Mouse (Mus musculus) NIH3T3 (cell line): Measurements from ENCODE around the gene Gpha2.
A peak's percentile ranks its signal among the peaks of the same experiment; 100 is the strongest.

Experiments used
- DNase-seq: peaks from one replicate; pipeline ENCODE4 v3.0.0-alpha.2; 2012; ENCODE audit warnings: low read depth

Gpha2 gene

DNA sequence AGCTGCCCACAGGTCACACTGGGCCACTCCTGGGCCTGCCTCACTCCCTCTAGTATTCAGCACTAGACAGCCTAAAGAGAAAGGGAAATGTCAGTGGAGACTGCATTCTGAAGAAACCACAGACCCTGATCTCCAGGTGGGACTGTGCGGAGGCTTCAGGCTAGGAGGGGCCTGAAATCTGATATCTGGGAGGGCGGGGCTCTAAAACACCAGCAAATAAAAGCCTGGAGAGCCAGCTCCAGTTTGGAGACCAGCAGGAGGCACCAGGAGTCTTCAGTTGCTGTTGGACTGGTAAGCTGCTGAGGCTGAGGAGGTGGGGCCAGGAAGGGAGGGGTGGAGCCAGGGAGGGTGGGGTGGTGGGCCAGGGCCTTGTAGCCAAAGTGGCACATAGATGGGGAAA, at the start of gene Gpha2:
Gpha2 (plus strand) TSS at position 246 of the 400 bp plus-strand sequence.
- peak; percentile 58 for DNase-seq

DNA sequence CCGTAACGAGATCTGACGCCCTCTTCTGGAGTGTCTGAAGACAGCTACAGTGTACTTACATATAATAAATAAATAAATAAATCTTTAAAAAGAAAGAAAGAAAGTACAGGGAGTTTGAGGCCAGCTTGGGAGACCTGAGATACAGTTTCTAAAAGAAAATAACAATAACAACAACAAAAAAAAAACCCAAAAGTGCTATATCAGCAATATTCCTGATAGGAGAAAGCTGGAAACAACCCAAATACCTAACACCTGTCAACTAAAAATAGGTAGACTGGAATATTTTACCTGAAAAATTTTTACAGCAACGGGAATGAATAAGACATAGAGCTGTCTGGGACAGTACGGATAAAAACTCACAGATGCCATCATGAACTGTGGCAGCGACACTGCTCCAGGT, 47.4 kb upstream of the Gpha2 start:
- no peak for DNase-seq

DNA sequence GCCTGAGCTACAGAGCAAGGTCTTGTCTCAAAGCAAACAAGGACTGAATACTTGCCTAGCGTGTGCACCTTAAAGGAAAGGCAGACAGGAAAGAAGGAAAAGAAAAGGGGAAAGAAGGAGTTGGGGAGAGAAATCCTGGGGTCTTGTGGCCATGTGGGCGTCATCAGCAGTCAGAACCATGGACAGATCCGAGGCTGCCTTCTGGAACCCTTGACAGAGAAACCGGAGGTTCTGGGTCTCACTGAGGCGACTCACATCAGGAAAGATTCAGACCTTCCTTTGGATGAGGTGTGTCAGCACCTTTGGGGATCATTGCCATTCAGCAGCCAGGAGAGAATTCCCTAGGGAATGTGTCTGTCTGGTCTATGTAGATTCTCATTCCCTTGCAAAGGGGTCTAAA, 44.6 kb upstream of the Gpha2 start:
- DNase-seq: peak; percentile 64

DNA sequence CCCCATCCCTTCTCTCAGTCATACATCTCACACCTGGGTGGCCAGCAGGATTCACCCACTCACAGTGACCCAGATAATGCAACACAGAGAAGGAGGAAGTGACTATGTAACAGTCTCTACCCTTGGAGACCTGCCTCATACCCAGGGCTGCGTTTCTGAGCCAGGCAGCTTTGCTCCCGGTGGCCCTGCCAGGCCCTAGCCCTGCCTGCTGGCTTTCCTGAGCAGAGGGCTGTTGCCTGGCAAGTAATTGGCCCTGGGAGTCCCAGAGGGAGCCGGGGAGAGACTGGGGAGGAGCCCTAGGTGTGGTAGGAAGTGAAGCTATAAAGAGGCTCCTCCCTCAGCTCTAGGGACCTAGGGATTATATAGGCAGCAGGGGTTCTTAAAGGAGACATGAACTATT, 43.6 kb upstream of the Gpha2 start:
- no peak for DNase-seq

DNA sequence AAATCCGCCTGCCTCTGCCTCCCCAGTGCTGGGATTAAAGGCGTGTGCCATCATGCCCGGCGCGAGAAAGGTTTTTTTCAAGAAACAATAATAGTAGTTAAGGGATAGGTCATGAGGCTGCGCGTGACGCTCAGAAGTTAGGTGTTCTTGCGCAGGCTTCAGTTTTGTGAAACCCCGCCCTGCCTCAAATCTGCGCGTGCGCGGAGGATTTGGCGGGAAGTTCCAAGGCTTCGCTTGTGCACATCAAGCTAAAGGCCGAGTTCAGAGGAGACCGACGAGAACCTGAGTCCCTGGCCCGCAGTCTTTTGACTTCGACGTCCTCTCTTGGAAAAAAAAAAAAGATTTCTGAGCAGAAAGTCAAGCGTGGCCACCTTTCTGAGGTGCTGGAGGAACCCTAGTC, 42.0 kb upstream of the Gpha2 start, which contains the start of gene Majin:
Majin (plus strand) TSS at position 258 of the 400 bp plus-strand sequence.
- DNase-seq: no peak

DNA sequence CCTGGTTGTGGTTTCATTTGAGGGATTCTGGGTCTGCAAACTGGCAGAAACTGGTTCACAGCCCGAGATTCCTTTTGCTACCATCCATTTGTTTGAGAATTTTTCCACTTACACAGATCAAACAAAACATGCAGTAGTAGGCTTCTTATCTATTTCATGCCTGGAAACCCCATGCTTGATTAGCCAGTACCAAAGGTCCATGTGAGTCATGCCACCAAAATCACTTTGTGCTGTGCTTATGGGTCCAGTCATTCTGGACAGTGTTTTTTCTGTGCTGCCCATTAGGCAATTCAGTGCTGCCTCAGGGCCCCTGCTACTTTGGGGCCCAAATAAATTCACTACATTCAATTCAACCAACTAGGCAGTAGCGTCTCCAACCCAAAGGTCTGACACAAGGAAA, 21.9 kb upstream of the Gpha2 start:
- no peak for DNase-seq

DNA sequence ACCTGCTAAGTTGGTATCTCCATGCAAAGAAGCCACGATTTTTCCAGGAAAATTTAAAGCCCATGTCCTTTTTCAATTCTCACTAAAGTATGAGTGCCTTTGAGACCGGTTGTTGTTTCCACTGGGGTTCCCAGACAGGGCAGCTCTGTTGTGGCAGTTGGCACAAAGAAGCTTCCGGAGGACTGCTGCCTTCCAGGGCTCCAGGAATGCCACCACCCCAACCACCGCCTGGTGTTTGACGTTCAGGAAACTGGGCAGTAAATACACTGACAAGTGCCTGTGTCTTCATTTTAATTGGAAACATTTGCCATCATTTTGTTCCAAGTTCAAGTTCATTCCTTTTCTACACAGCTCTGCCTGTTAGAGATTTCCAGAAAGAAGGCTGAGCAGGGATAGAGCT, 19.5 kb upstream of the Gpha2 start:
- no peak for DNase-seq

DNA sequence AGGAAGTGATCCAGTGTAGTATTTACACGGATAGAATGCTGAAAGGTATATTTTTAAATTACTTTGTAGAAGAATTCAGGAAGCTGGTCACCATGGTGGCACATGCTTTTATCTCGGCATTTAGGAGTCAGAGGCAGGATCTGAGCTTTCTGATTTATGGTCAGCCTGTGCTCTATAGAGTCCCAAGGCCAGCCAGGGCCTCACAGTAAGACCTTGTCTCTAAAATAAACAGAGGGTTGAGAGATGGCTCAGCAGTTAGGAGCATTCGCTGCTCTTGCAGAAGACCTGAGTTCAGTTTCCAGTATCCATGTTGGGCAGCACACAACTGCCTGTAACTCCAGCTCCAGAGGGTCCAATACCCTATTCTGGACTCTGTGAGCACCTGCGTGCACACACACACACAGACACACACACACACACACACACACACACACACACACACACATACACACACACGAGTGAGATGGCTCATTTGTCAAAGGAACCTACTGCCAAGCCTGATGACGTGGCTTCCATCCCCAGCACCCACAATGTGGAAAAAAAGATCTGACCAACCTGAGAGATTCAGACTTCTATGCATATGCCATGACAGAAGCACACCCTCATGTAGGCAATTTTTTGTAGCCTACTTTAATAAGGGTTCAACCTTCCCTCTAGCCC, 10.0 kb upstream of the Gpha2 start:
- no peak for DNase-seq

DNA sequence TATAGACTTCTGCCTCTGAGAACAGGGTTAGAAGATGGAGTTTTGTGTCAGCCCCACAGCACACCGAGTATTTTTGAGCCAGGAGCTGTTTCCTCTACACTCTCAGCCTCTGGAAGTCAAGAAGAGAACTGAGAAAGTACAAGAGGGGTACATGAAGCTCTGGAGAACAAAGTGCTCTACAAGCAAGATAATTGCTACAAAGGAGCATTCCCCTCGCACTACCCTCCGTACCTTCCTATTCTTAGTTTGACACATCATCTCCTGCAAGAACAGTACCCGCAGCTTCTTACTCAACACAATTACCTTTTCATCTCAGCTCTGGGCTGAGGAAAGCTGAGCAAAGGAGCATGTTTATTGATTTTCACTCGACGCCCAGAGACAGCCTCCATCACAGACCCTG, 7.6 kb upstream of the Gpha2 start:
- no peak for DNase-seq

DNA sequence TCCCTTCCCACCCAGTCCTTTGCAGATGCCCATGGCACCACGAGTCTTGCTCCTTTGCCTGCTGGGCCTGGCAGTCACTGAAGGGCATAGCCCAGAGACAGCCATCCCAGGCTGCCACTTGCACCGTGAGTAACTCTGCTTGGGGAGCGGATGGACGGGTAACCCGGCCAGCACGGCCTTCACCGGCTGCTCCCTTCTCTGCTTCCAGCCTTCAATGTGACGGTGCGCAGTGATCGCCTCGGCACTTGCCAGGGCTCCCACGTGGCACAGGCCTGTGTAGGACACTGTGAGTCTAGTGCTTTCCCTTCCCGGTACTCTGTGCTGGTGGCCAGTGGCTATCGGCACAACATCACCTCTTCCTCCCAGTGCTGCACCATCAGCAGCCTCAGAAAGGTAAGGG, 583 bp downstream of the Gpha2 start:
- no peak for DNase-seq

DNA sequence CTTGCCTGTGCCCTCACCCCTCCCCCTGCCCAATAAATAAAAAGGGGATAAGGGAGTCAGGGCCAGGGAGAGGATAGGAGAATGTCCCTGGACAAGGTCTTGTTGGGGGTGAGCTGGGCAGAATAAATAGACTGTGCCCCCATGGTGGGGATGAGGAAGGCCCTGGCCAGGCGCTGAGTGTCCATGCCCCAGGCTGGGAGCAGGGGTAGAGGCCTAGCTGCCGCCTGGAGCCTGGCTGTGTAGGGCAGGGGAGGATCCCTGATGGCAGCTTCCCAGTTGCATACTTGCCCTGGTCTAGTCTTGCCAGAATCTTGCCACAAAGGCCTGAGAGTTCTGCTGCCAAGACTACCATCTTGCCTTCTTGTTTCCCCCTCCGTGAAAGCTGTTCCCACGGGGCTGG, 1.7 kb downstream of the Gpha2 start:
- no peak for DNase-seq

DNA sequence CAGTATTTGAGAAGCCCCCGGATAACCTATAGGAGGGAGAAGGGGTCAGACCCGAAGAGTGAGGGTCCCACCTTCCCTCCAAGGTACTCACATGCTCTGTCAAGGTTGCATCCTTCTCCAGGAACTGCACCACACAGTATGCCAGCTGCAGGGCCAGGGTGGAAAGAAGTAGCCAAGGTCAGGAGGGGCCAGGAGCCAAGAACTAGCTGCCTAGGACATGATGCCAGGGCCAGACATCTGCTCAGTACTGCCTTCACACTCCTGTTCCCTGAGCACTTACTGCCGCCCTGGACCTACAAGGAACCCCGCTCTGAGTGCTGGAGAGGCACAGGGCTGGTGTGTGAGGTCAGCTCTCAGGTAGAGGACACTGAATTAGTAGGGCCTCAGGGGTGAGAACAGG, 4.2 kb downstream of the Gpha2 start:
- DNase-seq: no peak

DNA sequence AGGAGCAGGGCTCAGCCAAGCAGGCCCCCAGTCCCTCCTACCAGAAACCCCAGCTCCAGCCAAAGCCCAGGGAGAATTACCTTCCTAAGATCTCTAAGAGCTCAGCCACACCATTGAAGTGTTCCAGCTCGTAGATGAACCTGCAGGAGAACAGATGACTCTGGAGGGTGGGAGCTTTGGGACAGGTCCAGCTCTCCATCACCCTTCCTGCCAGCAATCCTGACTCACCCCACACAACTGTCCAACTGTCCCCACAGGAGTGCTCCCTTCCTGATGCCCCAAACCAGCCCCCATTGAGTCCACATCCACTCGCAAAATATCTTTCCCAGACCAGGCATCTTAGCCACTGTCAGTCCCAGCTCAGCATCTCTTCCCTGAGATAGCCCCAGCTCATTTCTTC, 4.9 kb downstream of the Gpha2 start:
- no peak for DNase-seq

DNA sequence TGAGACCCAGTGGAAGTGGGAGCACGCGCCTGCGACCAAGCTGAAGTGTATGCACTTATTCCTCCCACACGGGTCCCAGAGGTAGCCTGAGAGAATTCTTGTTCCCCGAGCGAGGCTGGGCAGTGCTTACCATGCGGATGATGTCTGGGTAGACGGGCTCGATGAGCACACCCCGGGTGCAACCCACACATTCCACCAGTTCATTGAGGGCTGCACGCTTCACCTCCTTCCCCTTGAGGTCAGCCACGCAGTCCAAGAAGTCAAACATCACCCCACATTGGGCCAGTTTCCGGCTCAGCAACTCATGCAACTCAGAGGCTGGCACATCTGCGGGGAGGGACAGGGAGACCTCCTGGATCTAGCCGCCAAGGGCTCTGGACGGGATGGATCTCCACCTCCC, 7.5 kb downstream of the Gpha2 start:
- no peak for DNase-seq

DNA sequence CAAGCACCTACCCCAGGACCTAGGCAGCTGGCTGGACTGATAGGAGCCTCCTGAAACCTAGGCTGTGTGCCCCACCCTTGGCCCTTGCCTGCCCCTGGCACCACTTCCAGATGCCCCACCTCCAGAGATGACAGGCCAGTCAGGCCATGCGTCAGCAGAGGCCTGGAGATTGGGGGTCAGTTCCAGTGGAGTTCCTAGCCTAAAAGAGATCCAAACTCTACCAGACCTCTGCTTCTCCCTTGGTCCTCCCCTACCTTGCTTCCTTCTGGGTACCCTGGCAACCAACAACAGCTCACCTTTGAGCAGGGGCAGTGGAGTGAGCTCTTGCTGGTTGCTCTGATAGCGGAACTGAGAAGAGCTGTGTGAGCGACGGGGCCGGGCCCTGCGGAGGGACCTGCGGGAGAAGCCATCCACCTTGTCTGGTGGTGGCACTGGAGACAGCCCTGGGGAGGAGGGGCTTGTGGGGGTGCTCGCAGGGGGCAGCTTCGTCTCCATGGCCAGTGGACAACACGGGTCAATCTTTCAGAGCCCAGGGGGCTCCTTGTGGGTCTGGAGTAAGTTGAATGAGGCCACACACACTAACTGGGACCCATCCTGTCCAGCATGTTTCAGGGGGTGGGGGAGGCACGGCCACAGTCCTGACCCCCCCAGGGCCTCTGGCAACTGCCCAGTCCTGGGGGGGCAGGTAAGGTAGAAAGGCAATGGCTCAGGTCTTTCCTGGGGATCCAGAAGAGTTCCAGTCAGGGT, 8.3 kb downstream of the Gpha2 start:
- no peak for DNase-seq

DNA sequence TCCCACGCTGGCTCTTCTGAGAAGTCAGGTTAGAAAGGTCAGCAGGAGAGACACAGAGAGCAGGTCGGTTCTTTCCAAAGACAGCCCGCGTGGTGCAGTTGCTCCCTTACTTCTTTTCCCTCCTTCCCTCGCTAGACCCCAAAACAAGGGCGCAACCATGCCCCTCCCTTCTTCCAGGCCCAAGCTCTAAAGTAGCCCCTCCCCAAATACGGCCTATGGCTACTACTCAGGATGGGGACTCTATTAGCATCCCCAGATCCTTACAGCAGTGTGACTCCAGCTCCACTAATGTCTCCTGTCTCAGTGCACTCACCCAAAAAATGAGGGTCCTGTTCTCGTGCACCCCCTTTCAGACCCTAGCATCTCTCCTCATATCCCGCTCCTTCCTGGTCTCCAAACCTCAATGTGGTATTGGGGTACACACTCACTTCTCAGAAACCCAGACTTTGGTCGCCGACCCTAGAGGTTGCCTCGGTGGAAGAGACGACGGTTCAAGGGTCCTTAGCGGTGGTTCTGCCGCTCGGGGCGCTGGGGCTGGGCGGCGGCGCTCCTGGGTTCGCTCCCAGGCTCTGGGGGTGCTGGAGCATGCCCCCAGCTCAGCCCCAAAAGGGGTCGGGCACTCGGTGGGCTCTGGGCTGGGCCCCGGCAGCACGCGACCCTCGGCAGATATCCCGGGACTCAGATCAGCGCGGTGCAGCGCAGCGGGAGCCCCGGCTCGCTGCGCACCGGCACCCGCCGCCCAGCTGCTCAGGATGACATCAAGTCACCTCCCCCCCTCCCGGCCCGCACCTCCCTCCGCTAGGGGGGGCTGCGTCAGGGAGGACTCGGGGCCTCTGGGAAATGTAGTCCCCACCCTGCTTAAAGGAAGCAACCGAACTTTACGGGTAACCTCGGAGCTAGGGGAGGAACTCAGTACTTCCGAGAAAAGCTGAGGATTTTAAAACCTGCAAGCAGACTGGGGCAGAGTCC, 9.2 kb downstream of the Gpha2 start, which contains the start of gene Ppp2r5b:
Ppp2r5b (minus strand) TSS at position 789 of the 969 bp plus-strand sequence.
- DNase-seq: peak; percentile 97

DNA sequence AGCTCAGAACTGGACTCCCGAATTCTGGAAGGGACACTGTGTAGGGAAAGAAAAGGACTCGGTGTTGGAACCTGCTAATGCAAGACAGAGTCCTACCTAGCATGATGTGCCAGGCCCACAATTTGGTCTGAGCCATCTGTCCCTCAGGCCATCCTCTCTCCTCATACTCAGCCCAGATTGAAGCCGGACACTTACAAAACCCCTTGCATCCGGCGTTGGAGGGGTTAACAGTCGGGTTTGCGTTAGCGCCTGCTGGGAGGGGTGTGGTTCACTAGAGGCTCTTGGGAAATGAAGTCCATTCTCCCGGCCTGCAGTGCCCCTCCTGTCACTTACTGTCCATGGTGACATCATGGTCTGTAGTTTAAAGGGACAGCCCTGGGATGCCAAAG, 9.9 kb downstream of the Gpha2 start:
- peak; percentile 93 for DNase-seq

DNA sequence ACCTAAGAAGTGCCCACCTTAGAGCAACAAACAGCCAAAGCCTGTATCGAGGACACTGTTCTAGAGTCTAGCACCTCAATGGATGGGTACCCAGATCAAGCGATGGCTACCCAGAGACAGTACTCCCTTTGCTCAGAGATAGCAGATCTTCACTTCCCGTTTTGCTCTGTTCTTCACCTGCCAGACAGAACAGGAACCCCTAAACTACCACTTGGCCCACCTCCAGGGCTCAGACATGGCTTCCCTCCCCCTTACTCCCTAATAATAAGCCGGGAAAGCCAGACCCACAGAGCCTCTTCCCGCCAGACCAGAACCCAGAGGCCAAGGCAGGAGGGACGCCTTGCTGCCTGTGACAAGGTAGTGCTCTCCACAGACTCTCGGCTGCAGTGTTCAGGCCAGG, 10.7 kb downstream of the Gpha2 start:
- DNase-seq: no peak

DNA sequence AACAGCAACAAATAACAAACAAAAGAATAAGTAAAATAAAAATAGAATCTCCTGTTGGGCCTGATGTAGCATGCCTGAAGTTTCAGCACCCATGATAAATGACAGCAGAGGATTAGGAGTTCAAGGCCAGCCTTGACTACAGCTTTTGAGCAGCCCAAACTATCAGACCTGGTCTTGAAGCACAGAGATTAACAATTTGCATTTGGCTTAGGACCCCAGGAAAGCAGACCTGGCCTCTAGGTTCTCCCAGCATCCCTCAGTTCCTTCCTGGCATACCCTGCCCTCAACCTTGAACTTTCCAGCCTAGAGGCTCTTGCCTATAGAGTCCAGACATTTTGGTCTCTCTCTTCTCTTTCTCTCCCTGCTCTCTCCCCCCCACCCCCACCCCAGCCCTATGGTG, 12.6 kb downstream of the Gpha2 start:
- DNase-seq: no peak

DNA sequence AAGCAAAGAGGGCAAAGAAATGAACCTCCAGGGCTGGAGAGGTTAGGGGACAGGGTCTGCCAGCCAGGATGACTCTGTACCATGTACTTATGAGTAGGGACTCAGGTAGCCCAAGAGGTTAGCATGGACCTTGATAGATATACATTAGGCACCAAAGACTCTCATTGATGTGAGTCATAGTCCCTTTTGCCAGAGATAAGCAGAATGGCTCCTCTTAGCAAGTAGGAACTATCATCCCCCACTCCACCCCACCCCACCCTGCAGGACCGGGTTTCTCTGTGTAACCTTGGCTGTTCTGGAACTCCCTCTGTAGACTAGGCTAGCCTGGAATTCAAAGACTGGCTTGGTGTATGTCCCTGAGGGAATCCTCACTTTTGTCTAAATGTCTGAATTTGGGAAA, 14.0 kb downstream of the Gpha2 start:
- DNase-seq: no peak

DNA sequence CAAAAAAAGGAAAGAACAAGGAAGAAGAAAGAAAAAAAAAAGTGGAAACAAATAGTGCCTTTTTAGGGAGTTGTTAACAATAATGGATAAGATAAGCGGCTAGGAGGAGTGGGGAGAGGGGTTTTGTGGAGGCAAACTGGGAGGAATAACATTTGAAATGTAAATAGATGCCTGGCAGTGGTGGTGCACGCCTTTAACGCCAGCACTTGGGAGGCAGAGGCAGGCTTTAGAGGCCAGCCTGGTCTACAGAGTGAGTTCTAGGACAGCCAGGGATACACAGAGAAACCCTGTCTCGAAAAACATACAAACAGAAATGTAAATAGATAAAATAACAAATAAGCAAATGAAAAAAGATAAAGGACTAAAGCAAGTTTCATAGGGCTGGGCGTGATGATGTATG, 14.5 kb downstream of the Gpha2 start:
- DNase-seq: no peak

DNA sequence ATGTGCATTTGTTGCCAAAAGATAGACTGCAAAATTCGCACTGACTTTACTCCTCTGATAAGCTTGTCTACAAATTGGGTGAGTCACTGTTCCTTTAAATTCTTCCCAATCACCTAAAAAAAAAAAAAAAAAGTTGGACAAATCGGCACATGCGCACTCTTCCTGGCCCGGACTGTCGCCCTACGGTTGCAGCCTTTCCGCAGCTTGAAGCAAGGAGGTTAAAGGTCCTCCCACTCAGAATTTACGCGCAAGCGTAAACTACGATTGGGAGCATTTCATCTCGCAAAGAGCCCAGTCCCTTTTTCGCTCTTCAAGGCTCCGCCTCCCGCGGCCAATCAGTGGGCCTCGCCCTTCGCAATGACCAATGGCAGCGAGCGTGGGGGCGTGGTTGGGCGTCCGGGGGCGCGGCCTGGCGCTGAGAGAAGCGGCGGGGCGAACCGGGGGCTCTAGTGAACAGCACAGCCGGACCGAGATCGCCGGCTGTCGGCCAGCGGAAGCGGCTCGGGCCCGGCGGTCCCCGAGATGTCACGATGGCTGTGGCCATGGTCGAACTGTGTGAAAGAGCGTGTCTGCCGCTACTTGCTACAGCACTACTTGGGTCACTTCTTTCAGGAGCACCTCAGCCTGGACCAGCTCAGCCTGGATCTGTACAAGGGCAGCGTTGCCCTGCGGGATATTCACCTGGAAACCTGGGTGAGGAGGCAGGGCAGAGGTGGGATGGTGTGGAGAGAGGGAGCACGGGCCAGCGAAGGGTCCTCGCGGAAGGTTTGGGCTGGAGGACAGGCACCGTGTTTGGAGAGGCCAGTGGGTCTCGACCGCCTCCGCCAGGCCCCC, 15.3 kb downstream of the Gpha2 start, which contains the start of gene Atg2a:
Atg2a (plus strand) TSS at position 395 of the 834 bp plus-strand sequence.
- peak; percentile 100 for DNase-seq
